Mouse (Mus musculus) embryonic facial prominence, embryonic 14.5 days (tissue): ENCODE results near the gene Gmnc. TPM values are rescaled to one million over a fixed set of nuclear protein-coding genes. Genes with fewer than 3 reads are reported as not detected.

Experiments
- ATAC-seq: fragments of 200-750 bp; cut with Nextera tagmentation; 2 replicates; pipeline ENCODE4 v1.8.0; 2017; ENCODE audit warnings: low read depth, moderate number of reproducible peaks, moderate TSS enrichment
- DNase-seq: peaks from one replicate; pipeline ENCODE4 v3.0.0-alpha.2; 2015; ENCODE audit warnings: low spot score
- H3K27ac ChIP-seq: fragments of 300-500 bp; sonication (generic); replicated peaks from 2 replicates; pipeline ENCODE4 v1.5.1; 2014; ENCODE audit warnings: low read depth, mild to moderate bottlenecking, low read length, moderate library complexity
- H3K27me3 ChIP-seq: fragments of 300-500 bp; sonication (generic); replicated peaks from 2 replicates; pipeline ENCODE4 v1.6.1; 2014; ENCODE audit warnings: low read length; ENCODE audit not compliant: control insufficient read depth, insufficient read depth
- H3K36me3 ChIP-seq: fragments of 300-500 bp; sonication (generic); 2 replicates; pipeline ENCODE4 v1.6.1; 2014; ENCODE audit warnings: low read length, mixed read lengths; ENCODE audit not compliant: control insufficient read depth, insufficient read depth
- H3K4me1 ChIP-seq: fragments of 300-500 bp; sonication (generic); 2 replicates; pipeline ENCODE4 v1.6.1; 2014; ENCODE audit warnings: antibody characterized with exemption, low read length; ENCODE audit not compliant: control insufficient read depth, insufficient read depth
- H3K4me2 ChIP-seq: fragments of 300-500 bp; sonication (generic); 2 replicates; pipeline ENCODE4 v1.6.1; 2014; ENCODE audit warnings: low read depth, mild to moderate bottlenecking, low read length, moderate library complexity, mixed read lengths
- H3K4me3 ChIP-seq: fragments of 300-500 bp; sonication (generic); 2 replicates; pipeline ENCODE4 v1.5.1; 2014; ENCODE audit warnings: low read depth, mild to moderate bottlenecking, low read length
- H3K9ac ChIP-seq: fragments of 300-500 bp; sonication (generic); 2 replicates; pipeline ENCODE4 v1.6.1; 2014; ENCODE audit warnings: low read depth, mild to moderate bottlenecking, low read length, moderate library complexity, mixed read lengths
- H3K9me3 ChIP-seq: fragments of 300-500 bp; sonication (generic); 2 replicates; pipeline ENCODE4 v1.6.1; 2016; ENCODE audit warnings: low read length; ENCODE audit not compliant: control insufficient read depth
- WGBS: fragments of 180-500 bp; shearing (Covaris S2); extraction: QIAGEN DNeasy Blood & Tissue Kit; methylation state at CpG from one replicate; pipeline ENCODE4 v1.1.7; 2014; 5-methylcytosine and 5-hydroxymethylcytosine counted together
- polyA plus RNA-seq: library from polyadenylated mRNA; unstranded; fragments of >200 nt; fragmentation: Nextera tagmentation; extraction: Ambion mirVana; gene quantifications from 2 replicates; pipeline ENCODE4 v1.2.1, GENCODE M21; 2014

Gmnc gene
- polyA plus RNA-seq, 1 experiment from 2014 or later: 0.18 TPM

DNA sequence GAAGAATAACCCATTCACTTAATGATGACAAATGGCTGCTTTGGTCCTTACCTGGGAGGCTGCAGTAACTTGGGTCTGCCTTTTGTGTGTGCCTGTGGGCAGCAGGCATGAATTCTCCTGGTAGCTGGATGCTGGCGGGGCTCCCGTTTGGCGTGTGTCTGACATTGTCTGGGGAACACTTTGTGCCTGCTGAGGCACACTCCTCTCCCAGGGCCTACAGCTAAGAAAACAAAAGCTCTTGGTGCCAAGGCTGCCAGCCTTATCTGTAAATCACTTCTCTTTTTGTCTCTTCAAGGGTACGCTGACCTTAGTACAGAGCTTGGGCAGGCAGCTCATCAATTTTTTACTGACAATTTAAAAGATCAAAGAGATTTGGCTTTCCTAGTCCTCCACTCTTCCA, 90.0 kb downstream of the Gmnc start:
- H3K4me3 ChIP-seq: no peak overlapping the region
- no peak for DNase-seq
- no peaks in the 10 kb centered on the region for H3K27me3 ChIP-seq
- no peak for ATAC-seq
- no peaks in the 10 kb centered on the region for H3K4me1 ChIP-seq
- no peaks in the 10 kb centered on the region for H3K9me3 ChIP-seq
- 40% methylated on average over 4 of the region's 4 CpGs for WGBS
- no peak overlapping the region for H3K4me2 ChIP-seq
- H3K36me3 ChIP-seq: no peaks in the 10 kb centered on the region
- no peak overlapping the region for H3K27ac ChIP-seq
- no peak overlapping the region for H3K9ac ChIP-seq

DNA sequence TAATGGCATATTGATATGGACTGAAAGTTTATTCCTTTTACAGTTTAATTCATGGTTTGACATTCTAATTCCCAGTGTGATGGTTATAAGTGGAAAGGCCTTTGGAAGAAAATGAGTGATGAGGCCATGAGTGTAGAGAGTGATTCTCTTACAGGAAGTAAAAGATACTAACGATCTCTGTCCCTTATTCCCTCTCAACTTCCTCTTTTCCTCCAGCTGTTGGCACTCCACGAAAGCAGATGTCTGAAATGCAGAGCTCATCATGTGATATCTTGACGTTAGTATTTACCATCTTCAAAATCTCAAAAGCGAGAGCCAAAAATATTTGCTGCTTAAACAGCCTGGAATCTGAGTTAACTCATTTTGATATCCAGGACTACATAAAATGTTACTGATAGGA, 105.1 kb downstream of the Gmnc start:
- Histone ChIP-seq H3K4me3 (no peak overlapping the region), H3K27ac (no peak overlapping the region), H3K27me3 (no peaks in the 10 kb centered on the region), H3K36me3 (no peaks in the 10 kb centered on the region), H3K9me3 (no peaks in the 10 kb centered on the region), H3K4me2 (no peak overlapping the region), H3K4me1 (no peaks in the 10 kb centered on the region), H3K9ac (no peak overlapping the region)
- WGBS: 66% methylated on average over 4 of the region's 4 CpGs
- DNase-seq (no peak), ATAC-seq (no peak)

DNA sequence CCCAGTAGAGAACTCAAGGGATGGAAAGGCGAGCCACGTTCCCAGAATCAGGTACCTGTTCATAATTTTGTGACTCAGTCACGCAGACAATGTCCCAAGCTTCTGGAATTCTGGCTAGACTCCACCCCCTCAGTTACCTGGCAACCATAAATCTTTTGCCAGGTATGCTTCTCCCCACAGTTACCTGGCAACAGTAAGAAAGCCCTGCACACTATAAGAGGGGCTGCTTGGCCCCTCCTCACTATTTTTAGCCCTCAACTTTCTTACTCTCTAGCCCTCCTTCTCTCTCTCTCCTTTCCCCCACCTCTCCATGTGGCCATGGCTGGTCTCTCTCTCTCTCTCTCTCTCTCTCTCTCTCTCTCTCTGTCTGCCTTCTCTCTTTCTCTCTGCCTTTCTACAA, 114.6 kb downstream of the Gmnc start:
- H3K9me3 ChIP-seq: no peaks in the 10 kb centered on the region
- H3K27me3 ChIP-seq: no peaks in the 10 kb centered on the region
- no peaks in the 10 kb centered on the region for H3K4me1 ChIP-seq
- no peak overlapping the region for H3K4me2 ChIP-seq
- no peak overlapping the region for H3K27ac ChIP-seq
- ATAC-seq (no peak), DNase-seq (no peak)
- WGBS: 78% methylated on average over 3 of the region's 3 CpGs
- H3K36me3 ChIP-seq: no peaks in the 10 kb centered on the region
- no peak overlapping the region for H3K4me3 ChIP-seq
- H3K9ac ChIP-seq: no peak overlapping the region
